Mouse (Mus musculus): Measurements from ENCODE around the gene Mrtfb.

DNA sequence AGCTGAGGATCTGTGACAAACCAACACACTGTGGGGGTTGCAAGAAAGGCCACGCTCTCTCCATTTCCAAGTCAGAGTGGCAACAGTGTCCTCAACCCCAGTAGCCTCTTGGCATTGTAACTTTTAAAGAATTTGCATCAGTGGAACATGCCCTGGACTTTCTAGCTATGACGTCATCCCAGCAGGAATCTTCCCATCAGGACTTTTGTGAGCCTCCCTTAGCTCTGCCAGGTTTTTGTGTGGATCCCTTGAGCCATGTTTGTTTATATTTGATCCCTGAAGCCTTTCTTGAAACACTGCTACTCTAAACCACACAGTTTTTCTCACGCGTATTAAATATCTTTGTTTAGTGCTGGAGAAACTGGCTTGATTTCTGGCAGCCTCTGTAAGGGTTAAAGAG is 97.6 kb downstream of the Mrtfb start:
- no peak for TF ChIP-seq CTCF (IDR thresholded peaks at IDR 0.05; ENCODE audit: extremely low read depth, insufficient read length, insufficient replicate concordance, low read depth, low read length)
- TF ChIP-seq POLR2A (IDR thresholded peaks at IDR 0.05; ENCODE audit: low read depth, low read length) = no peak

Data from small intestine, adult 2 months (tissue).